Mouse (Mus musculus) mammary gland, adult 2 months (tissue): ENCODE measurements around the gene Usp27x. TPM values are rescaled to one million over a fixed set of nuclear protein-coding genes. Genes with fewer than 3 reads are reported as not detected.

ENCODE experiments used
- polyA plus RNA-seq: library from polyadenylated mRNA; depleted of rRNA; stranded (reverse); fragments of >200 nt; gene quantifications from 2 replicates; pipeline ENCODE4 v1.2.3, GENCODE M21; 2012; ENCODE audit warnings: low replicate concordance; rRNA removed

Gene Usp27x
- 1.3 and 1.4 TPM in 2 replicates for polyA plus RNA-seq

GRCm38 (mm10) chrX:7375716-7376480, at the start of gene Usp27x:
Gene Usp27x (minus strand): TSS chrX:7375830.

Other genes with a start within 250 kb of the Usp27x start
- gene Clcn5, start 56.5 kb downstream of the Usp27x start, polyA plus RNA-seq = 2.7 and 4.1 TPM in 2 replicates
- 3.3 and 11.9 TPM in 2 replicates for gene Foxp3, start 197.8 kb upstream of the Usp27x start, polyA plus RNA-seq
- 3.0 and 6.5 TPM in 2 replicates for gene Ppp1r3f, start 198.5 kb upstream of the Usp27x start, polyA plus RNA-seq
- gene Ccdc22, start 229.7 kb upstream of the Usp27x start, polyA plus RNA-seq = 17.5 and 20.1 TPM in 2 replicates
- gene Cacna1f, start 231.3 kb upstream of the Usp27x start, polyA plus RNA-seq = 0.10 and 0.16 TPM in 2 replicates